Comparison of ENCODE assay signal across 23 mouse cellular contexts in the genomic region with DNA sequence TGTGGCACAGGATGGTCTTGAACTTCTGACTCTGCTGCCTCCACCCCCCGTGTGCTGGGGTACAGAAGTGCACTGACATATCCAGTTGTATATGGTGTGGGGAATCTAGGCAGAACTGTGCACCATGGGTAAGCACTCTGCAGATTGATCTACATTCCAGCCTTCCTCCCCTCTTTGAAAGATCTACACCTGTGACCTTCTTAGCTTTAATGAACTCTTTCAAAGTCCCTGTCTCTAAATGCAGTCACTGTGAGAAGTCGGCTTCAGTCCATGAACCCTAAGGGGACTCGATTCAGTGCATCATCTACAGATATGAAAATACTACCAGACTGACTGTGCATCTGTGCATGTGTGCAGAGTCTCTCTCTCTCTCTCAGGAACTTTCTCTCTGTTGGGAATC.
DNase-seq lines count a peak whose midpoint lies in the region; ATAC-seq and TF ChIP-seq lines count a peak whose summit lies in the region.
"Had no signal": no experiment of that assay in that cellular context is flagged by ENCODE, and none has a peak within 500 bp of the region (broad histone marks: within the 10 kb centered on the region; RNA-seq: fewer than 3 reads in every experiment).

No protein-coding gene starts in this region.

- H3K9ac ChIP-seq in midbrain, postnatal 0 days (replicated peaks; ENCODE audit: low read length, poor library complexity, severe bottlenecking): no peak overlapping the region
- H3K9ac ChIP-seq: embryonic facial prominence, embryonic 13.5 days; embryonic facial prominence, embryonic 15.5 days; forebrain, embryonic 13.5 days; forebrain, embryonic 15.5 days had no signal

- no peak overlapping the region for H3K4me3 ChIP-seq in midbrain, embryonic 10.5 days
- H3K4me3 ChIP-seq in midbrain, postnatal 0 days (ENCODE audit: low read depth, low read length): no peak overlapping the region
- H3K4me3 ChIP-seq: embryonic facial prominence, embryonic 13.5 days; embryonic facial prominence, embryonic 15.5 days; erythroblast, embryonic 14.5 days; forebrain, embryonic 13.5 days; forebrain, embryonic 15.5 days had no signal

- 96% methylated on average over 3 of the region's 3 CpGs for WGBS in midbrain, embryonic 10.5 days
- 77% methylated on average over 3 of the region's 3 CpGs for WGBS in midbrain, postnatal 0 days

- 0 out of 2 replicates have a peak overlapping the region, but pooled peaks have one; percentile 33 for H3K27ac ChIP-seq in midbrain, embryonic 10.5 days (replicated peaks)
- H3K27ac ChIP-seq in midbrain, postnatal 0 days (ENCODE audit: low read depth, low read length): no peak overlapping the region
- H3K27ac ChIP-seq: embryonic facial prominence, embryonic 13.5 days; embryonic facial prominence, embryonic 15.5 days; forebrain, embryonic 13.5 days; forebrain, embryonic 15.5 days had no signal

- no peak for DNase-seq in midbrain, embryonic 10.5 days (ENCODE audit: low spot score)
- no peak for DNase-seq in midbrain, postnatal 0 days (ENCODE audit: low spot score)
- DNase-seq in thymus, postnatal 0 days (ENCODE audit: low spot score): peak; percentile 64
- DNase-seq in thymus, postnatal 36 days: no peak
- DNase-seq in thymus, postnatal 4 days: peak; percentile 45
- no peak for DNase-seq in thymus, postnatal 25 days
- no peak for DNase-seq in heart, postnatal 36 days
- DNase-seq: adrenal gland, adult 2 months; adrenal gland, postnatal 10 days; adrenal gland, postnatal 25 days; B cell, adult 2 months; cerebellum, adult 11 months; cerebellum, adult 18-20 months; cerebellum, adult 8-10 months; cerebellum, adult 9-11 months; cerebellum, postnatal 14 days; cerebellum, postnatal 36 days; embryo, embryonic 11 days had no signal

- no peak for ATAC-seq in midbrain, postnatal 0 days (ENCODE audit: low FRiP score)
- ATAC-seq: forebrain, embryonic 13.5 days; forebrain, embryonic 15.5 days had no signal

- H3K36me3 ChIP-seq in midbrain, embryonic 10.5 days: no peaks in the 10 kb centered on the region
- no peaks in the 10 kb centered on the region for H3K36me3 ChIP-seq in midbrain, postnatal 0 days (ENCODE audit: insufficient read depth, low read length)
- H3K36me3 ChIP-seq: embryonic facial prominence, embryonic 13.5 days; embryonic facial prominence, embryonic 15.5 days; forebrain, embryonic 15.5 days had no signal

- no peaks in the 10 kb centered on the region for H3K9me3 ChIP-seq in midbrain, embryonic 10.5 days (replicated peaks)
- no peaks in the 10 kb centered on the region for H3K9me3 ChIP-seq in midbrain, postnatal 0 days (ENCODE audit: low read length)
- H3K9me3 ChIP-seq: embryonic facial prominence, embryonic 13.5 days; embryonic facial prominence, embryonic 15.5 days; forebrain, embryonic 13.5 days; forebrain, embryonic 15.5 days had no signal

- intact Hi-C loops in heart, postnatal 36 days (cut with DNase I): no loop called here

- peaks cover 9% of the 10 kb centered on the region for H3K4me1 ChIP-seq in midbrain, embryonic 10.5 days
- H3K4me1 ChIP-seq in midbrain, postnatal 0 days (ENCODE audit: insufficient read depth, low read length): no peaks in the 10 kb centered on the region; the same call in 1 of the 2 replicates

- no peak overlapping the region for H3K4me2 ChIP-seq in midbrain, postnatal 0 days (ENCODE audit: low read depth, low read length, poor library complexity, severe bottlenecking)
- H3K4me2 ChIP-seq: embryonic facial prominence, embryonic 13.5 days; embryonic facial prominence, embryonic 15.5 days; forebrain, embryonic 13.5 days; forebrain, embryonic 15.5 days had no signal

- no peaks in the 10 kb centered on the region for H3K27me3 ChIP-seq in midbrain, embryonic 10.5 days (ENCODE audit: low read depth, poor library complexity, severe bottlenecking)
- no peaks in the 10 kb centered on the region for H3K27me3 ChIP-seq in midbrain, postnatal 0 days (ENCODE audit: insufficient read depth, low read length)
- H3K27me3 ChIP-seq: embryonic facial prominence, embryonic 13.5 days; embryonic facial prominence, embryonic 15.5 days; forebrain, embryonic 13.5 days; forebrain, embryonic 15.5 days had no signal

- no peak for TF ChIP-seq CTCF in midbrain, postnatal 0 days (IDR thresholded peaks at IDR 0.05)

Comparison
In these comparisons a context has a peak if more than half of its experiments do, and no peak if none do; other contexts are left out.
1. DNase-seq: peak in thymus, postnatal 0 days (single experiment) and thymus, postnatal 4 days (single experiment); none in midbrain, embryonic 10.5 days (single experiment), midbrain, postnatal 0 days (single experiment), thymus, postnatal 36 days (0 of 2), thymus, postnatal 25 days (single experiment) and heart, postnatal 36 days (0 of 2).